Mouse (Mus musculus) ES-CJ7 (cell line): ENCODE measurements at regions not wholly inside any gene's neighbourhood (a gene's known extent, or its start where the extent isn't known, plus 50 kb on each side); places are given as distances from the start of the nearest gene placed in this dataset.
A peak's percentile ranks its signal among the peaks of the same experiment; 100 is the strongest.

ENCODE experiments used
- DNase-seq: peaks from one replicate; pipeline ENCODE4 v3.0.0; 2011; ENCODE audit warnings: low read depth, low spot score

DNA sequence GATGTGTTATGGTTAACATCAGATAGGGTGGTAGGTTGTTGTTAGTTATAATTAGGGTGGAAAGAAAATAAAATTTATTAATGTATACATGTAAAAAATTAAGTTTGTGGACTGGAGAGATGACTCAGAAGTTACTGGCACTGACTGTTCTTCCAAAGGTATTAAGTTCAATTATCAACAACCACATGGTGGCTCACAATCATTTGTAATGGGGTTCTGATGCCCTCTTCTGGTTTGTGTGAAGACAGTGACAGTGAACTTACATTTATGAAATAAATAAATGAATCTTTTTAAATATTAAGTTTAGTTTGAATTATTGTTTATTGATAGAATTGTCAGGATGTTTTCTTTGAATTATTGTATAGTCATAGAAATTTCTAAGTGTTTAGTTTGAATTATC, 140.4 kb upstream of the 9530002B09Rik start:
- DNase-seq = peak; percentile 7
